Comparison of ENCODE assay signal across 29 mouse cellular contexts in the genomic region with DNA sequence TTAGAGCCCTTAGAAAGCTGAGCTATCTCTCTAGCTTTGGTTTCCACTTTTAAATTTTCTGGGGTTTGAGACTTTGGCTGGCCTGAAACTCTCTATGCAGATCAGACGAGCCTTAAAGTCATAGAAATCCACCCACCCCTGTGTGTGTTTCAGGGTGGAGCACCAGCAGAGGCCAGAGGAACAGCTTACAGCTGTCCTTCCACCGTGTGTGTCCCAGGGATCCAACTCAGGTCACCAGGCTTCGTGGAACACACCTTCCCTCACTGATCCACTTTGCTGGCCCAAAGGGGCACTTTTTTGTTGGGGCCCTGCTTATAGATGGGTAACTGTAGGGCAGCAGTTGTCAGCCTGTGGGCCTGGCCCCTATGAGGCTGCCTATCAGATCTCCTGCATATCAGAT. TPM values are rescaled to one million over a fixed set of nuclear protein-coding genes. Genes with fewer than 3 reads are reported as not detected.
A peak's percentile ranks its signal among the peaks of the same experiment; 100 is the strongest.
DNase-seq lines count a peak whose midpoint lies in the region; ATAC-seq and TF ChIP-seq lines count a peak whose summit lies in the region.
"Had no signal": no experiment of that assay in that cellular context is flagged by ENCODE, and none has a peak within 500 bp of the region (broad histone marks: within the 10 kb centered on the region; RNA-seq: fewer than 3 reads in every experiment).

No protein-coding gene starts in this region.

- no peak for DNase-seq in heart, adult 9 months (ENCODE audit: low spot score in 2 of 2)
- no peak for DNase-seq in forebrain, embryonic 10.5 days (ENCODE audit: extremely low spot score, low spot score)
- DNase-seq: adrenal gland, adult 2 months; cerebellum, adult 11 months; cerebellum, adult 9-10 months; embryo, embryonic 11 days; gastrocnemius, adult 2 months; gastrocnemius, postnatal 36 days; heart, adult 18-20 months; heart, postnatal 36 days; kidney, adult 11 months; kidney, postnatal 25 days; lung, embryonic 14.5 days; lung, postnatal 14 days had no signal

- peaks cover 11% of the 10 kb centered on the region; the same call in 1 of the 2 replicates for H3K36me3 ChIP-seq in heart, embryonic 13.5 days
- peaks cover 35% of the 10 kb centered on the region for H3K36me3 ChIP-seq in megakaryocyte, embryonic 14.5 days (replicated peaks; ENCODE audit: low read length)
- H3K36me3 ChIP-seq in E14TG2a.4 (ENCODE audit: insufficient read depth, low read length) = no peaks in the 10 kb centered on the region
- no peaks in the 10 kb centered on the region for H3K36me3 ChIP-seq in small intestine, adult 2 months (ENCODE audit: control insufficient read depth, insufficient read depth, low read length)
- 0 out of 2 replicates have a peak, but pooled peaks cover 5% of the 10 kb centered on the region for H3K36me3 ChIP-seq in forebrain, embryonic 10.5 days (replicated peaks)
- H3K36me3 ChIP-seq: forebrain, embryonic 15.5 days; neural tube, embryonic 13.5 days had no signal

- H3K4me1 ChIP-seq in heart, embryonic 13.5 days = peaks cover 17% of the 10 kb centered on the region
- H3K4me1 ChIP-seq in megakaryocyte, embryonic 14.5 days = peaks cover 86% of the 10 kb centered on the region
- peaks cover 31% of the 10 kb centered on the region for H3K4me1 ChIP-seq in E14TG2a.4 (replicated peaks; ENCODE audit: low read depth, low read length)
- H3K4me1 ChIP-seq in small intestine, adult 2 months (ENCODE audit: control insufficient read depth, insufficient read depth, insufficient read length, low read length) = peaks cover 3% of the 10 kb centered on the region; the same call in 1 of the 2 replicates
- peaks cover 23% of the 10 kb centered on the region for H3K4me1 ChIP-seq in forebrain, embryonic 10.5 days

- H3K4me2 ChIP-seq in heart, embryonic 13.5 days = no peak overlapping the region
- H3K4me2 ChIP-seq: embryonic facial prominence, embryonic 12.5 days; forebrain, embryonic 15.5 days; heart, embryonic 15.5 days; hindbrain, embryonic 13.5 days; lung, embryonic 14.5 days; midbrain, embryonic 11.5 days; neural tube, embryonic 13.5 days had no signal

- no peak for ATAC-seq in heart, embryonic 13.5 days (ENCODE audit: extremely low read depth, insufficient number of reproducible peaks, low FRiP score, low TSS enrichment)
- no peak for ATAC-seq in megakaryocyte, adult 5-6 weeks (ENCODE audit: poor library complexity, severe bottlenecking)
- ATAC-seq: activated CD4-positive, CD25-positive, alpha-beta regulatory T cell, adult 4 months; forebrain, embryonic 15.5 days; midbrain, embryonic 16.5 days had no signal

- no peak overlapping the region for H3K27ac ChIP-seq in heart, embryonic 13.5 days (replicated peaks)
- 0 out of 2 replicates have a peak overlapping the region, but pooled peaks have one; percentile 6 for H3K27ac ChIP-seq in small intestine, adult 2 months (ENCODE audit: insufficient read depth, low read depth, low read length)
- no peak overlapping the region for H3K27ac ChIP-seq in forebrain, embryonic 10.5 days
- H3K27ac ChIP-seq: embryonic facial prominence, embryonic 12.5 days; forebrain, embryonic 15.5 days; gastrocnemius, adult 2 months; heart, embryonic 15.5 days; hindbrain, embryonic 13.5 days; left cerebral cortex, adult 2 months; liver, embryonic 14.5 days; neural tube, embryonic 13.5 days had no signal

- H3K27me3 ChIP-seq in heart, embryonic 13.5 days (replicated peaks) = no peaks in the 10 kb centered on the region
- H3K27me3 ChIP-seq in megakaryocyte, embryonic 14.5 days (replicated peaks) = no peaks in the 10 kb centered on the region
- peaks cover 46% of the 10 kb centered on the region for H3K27me3 ChIP-seq in E14TG2a.4 (ENCODE audit: insufficient read depth, low read length)
- H3K27me3 ChIP-seq in small intestine, adult 2 months (ENCODE audit: control insufficient read depth, insufficient read depth, low read length) = no peaks in the 10 kb centered on the region
- H3K27me3 ChIP-seq in forebrain, embryonic 10.5 days (ENCODE audit: poor library complexity, severe bottlenecking) = no peaks in the 10 kb centered on the region
- H3K27me3 ChIP-seq: embryonic facial prominence, embryonic 12.5 days; forebrain, embryonic 15.5 days; heart, embryonic 15.5 days; hindbrain, embryonic 13.5 days; neural tube, embryonic 13.5 days had no signal

- H3K9me3 ChIP-seq in heart, embryonic 13.5 days = no peaks in the 10 kb centered on the region
- H3K9me3 ChIP-seq in megakaryocyte, embryonic 14.5 days = no peaks in the 10 kb centered on the region
- H3K9me3 ChIP-seq in E14TG2a.4 (ENCODE audit: low read length) = no peaks in the 10 kb centered on the region
- no peaks in the 10 kb centered on the region for H3K9me3 ChIP-seq in forebrain, embryonic 10.5 days
- H3K9me3 ChIP-seq: embryonic facial prominence, embryonic 12.5 days; forebrain, embryonic 15.5 days; heart, embryonic 15.5 days; hindbrain, embryonic 13.5 days; neural tube, embryonic 13.5 days had no signal

- WGBS in heart, embryonic 13.5 days = 48% methylated on average over 3 of the region's 3 CpGs
- 56% methylated on average over 3 of the region's 3 CpGs for WGBS in small intestine, adult 2 months
- WGBS in forebrain, embryonic 10.5 days = 68% methylated on average over 3 of the region's 3 CpGs

- TF ChIP-seq POLR2A in small intestine, adult 2 months (IDR thresholded peaks at IDR 0.05; ENCODE audit: low read depth, low read length) = no peak

- H3K9ac ChIP-seq in heart, embryonic 13.5 days = 0 out of 2 replicates have a peak overlapping the region, but pooled peaks have one; percentile 19
- H3K9ac ChIP-seq: embryonic facial prominence, embryonic 12.5 days; forebrain, embryonic 15.5 days; heart, embryonic 15.5 days; hindbrain, embryonic 13.5 days; liver, embryonic 14.5 days; lung, embryonic 14.5 days; neural tube, embryonic 13.5 days had no signal

- no peak overlapping the region for H3K4me3 ChIP-seq in heart, embryonic 13.5 days
- H3K4me3 ChIP-seq in megakaryocyte, embryonic 14.5 days (replicated peaks) = peak overlapping the region; percentile 51
- H3K4me3 ChIP-seq in E14TG2a.4 (replicated peaks; ENCODE audit: low read length) = 0 out of 2 replicates have a peak overlapping the region, but pooled peaks have one; percentile 14
- H3K4me3 ChIP-seq in small intestine, adult 2 months (ENCODE audit: low read depth, low read length) = no peak overlapping the region
- H3K4me3 ChIP-seq in forebrain, embryonic 10.5 days = no peak overlapping the region
- H3K4me3 ChIP-seq: embryonic facial prominence, embryonic 12.5 days; forebrain, embryonic 15.5 days; gastrocnemius, adult 2 months; heart, embryonic 15.5 days; hindbrain, embryonic 13.5 days; left cerebral cortex, adult 2 months; neural tube, embryonic 13.5 days had no signal

- no peak for TF ChIP-seq CTCF in E14TG2a.4 (conservative IDR thresholded peaks at IDR 0.05; ENCODE audit: low read length)
- TF ChIP-seq CTCF in small intestine, adult 2 months (IDR thresholded peaks at IDR 0.05; ENCODE audit: extremely low read depth, insufficient read length, insufficient replicate concordance, low read depth, low read length) = no peak

RNA-seq across cellular contexts. Expression of gene Man2a2, which starts 3.1 kb away (rescaled TPM):
- polyA plus RNA-seq in heart, embryonic 13.5 days (2015; fragmentation: Nextera tagmentation; extraction: Ambion mirVana) = 15.0 and 19.3 TPM in 2 replicates
- 36.1 and 38.2 TPM in 2 replicates for polyA plus RNA-seq in megakaryocyte, embryonic 14.5 days (2012; ENCODE audit: insufficient read depth, low replicate concordance)
- total RNA-seq in megakaryocyte, adult 5-6 weeks (2015) = 23.3 and 25.3 TPM in 2 replicates
- total RNA-seq in megakaryocyte, adult 5-6 weeks (2017) = 27.8 and 39.5 TPM in 2 replicates
- 16.8 and 30.2 TPM in 2 replicates for polyA plus RNA-seq in small intestine, adult 2 months (2012; rRNA removed)
- 17.0 and 17.8 TPM in 2 replicates for polyA plus RNA-seq in forebrain, embryonic 10.5 days (2016; fragmentation: Nextera tagmentation; extraction: Ambion mirVana)

RNA-seq across cellular contexts. Expression of gene Fes, which starts 13.5 kb away (rescaled TPM):
- 10.7 and 10.8 TPM in 2 replicates for polyA plus RNA-seq in heart, embryonic 13.5 days (2015; fragmentation: Nextera tagmentation; extraction: Ambion mirVana)
- 42.2 and 53.1 TPM in 2 replicates for polyA plus RNA-seq in megakaryocyte, embryonic 14.5 days (2012; ENCODE audit: insufficient read depth, low replicate concordance)
- total RNA-seq in megakaryocyte, adult 5-6 weeks (2015) = 260 and 265 TPM in 2 replicates
- total RNA-seq in megakaryocyte, adult 5-6 weeks (2017) = 252 and 267 TPM in 2 replicates
- 15.2 and 16.6 TPM in 2 replicates for polyA plus RNA-seq in small intestine, adult 2 months (2012; rRNA removed)
- polyA plus RNA-seq in forebrain, embryonic 10.5 days (2016; fragmentation: Nextera tagmentation; extraction: Ambion mirVana) = 7.2 and 9.2 TPM in 2 replicates

RNA-seq across cellular contexts. Expression of gene Furin, which starts 31.0 kb away (rescaled TPM):
- polyA plus RNA-seq in heart, embryonic 13.5 days (2015; fragmentation: Nextera tagmentation; extraction: Ambion mirVana) = 14.2 and 14.8 TPM in 2 replicates
- 72.7 and 125 TPM in 2 replicates for polyA plus RNA-seq in megakaryocyte, embryonic 14.5 days (2012; ENCODE audit: insufficient read depth, low replicate concordance)
- 28.0 and 34.1 TPM in 2 replicates for total RNA-seq in megakaryocyte, adult 5-6 weeks (2015)
- 13.8 and 21.3 TPM in 2 replicates for total RNA-seq in megakaryocyte, adult 5-6 weeks (2017)
- polyA plus RNA-seq in small intestine, adult 2 months (2012; rRNA removed) = 75.2 and 117 TPM in 2 replicates
- 3.3 and 3.9 TPM in 2 replicates for polyA plus RNA-seq in forebrain, embryonic 10.5 days (2016; fragmentation: Nextera tagmentation; extraction: Ambion mirVana)

RNA-seq across cellular contexts. Expression of gene Hddc3, which starts 31.4 kb away (rescaled TPM):
- polyA plus RNA-seq in heart, embryonic 13.5 days (2015; fragmentation: Nextera tagmentation; extraction: Ambion mirVana) = 14.5 and 16.5 TPM in 2 replicates
- 17.4 and 104 TPM in 2 replicates for polyA plus RNA-seq in megakaryocyte, embryonic 14.5 days (2012; ENCODE audit: insufficient read depth, low replicate concordance)
- 6.7 and 8.5 TPM in 2 replicates for total RNA-seq in megakaryocyte, adult 5-6 weeks (2015)
- 6.1 and 11.1 TPM in 2 replicates for total RNA-seq in megakaryocyte, adult 5-6 weeks (2017)
- 5.2 and 7.2 TPM in 2 replicates for polyA plus RNA-seq in small intestine, adult 2 months (2012; rRNA removed)
- 25.2 and 27.9 TPM in 2 replicates for polyA plus RNA-seq in forebrain, embryonic 10.5 days (2016; fragmentation: Nextera tagmentation; extraction: Ambion mirVana)

RNA-seq across cellular contexts. Expression of gene Unc45a, which starts 33.5 kb away (rescaled TPM):
- 18.2 and 20.1 TPM in 2 replicates for polyA plus RNA-seq in heart, embryonic 13.5 days (2015; fragmentation: Nextera tagmentation; extraction: Ambion mirVana)
- polyA plus RNA-seq in megakaryocyte, embryonic 14.5 days (2012; ENCODE audit: insufficient read depth, low replicate concordance) = 37.4 and 78.5 TPM in 2 replicates
- 4.1 and 4.7 TPM in 2 replicates for total RNA-seq in megakaryocyte, adult 5-6 weeks (2015)
- 7.2 and 13.0 TPM in 2 replicates for total RNA-seq in megakaryocyte, adult 5-6 weeks (2017)
- 37.1 and 66.6 TPM in 2 replicates for polyA plus RNA-seq in small intestine, adult 2 months (2012; rRNA removed)
- 42.0 and 44.0 TPM in 2 replicates for polyA plus RNA-seq in forebrain, embryonic 10.5 days (2016; fragmentation: Nextera tagmentation; extraction: Ambion mirVana)

Comparison
In these comparisons a context has a peak if more than half of its experiments do, and no peak if none do; other contexts are left out.
1. H3K4me3 ChIP-seq: peak in megakaryocyte, embryonic 14.5 days (single experiment) and E14TG2a.4 (single experiment); none in heart, embryonic 13.5 days (single experiment), small intestine, adult 2 months (single experiment) and forebrain, embryonic 10.5 days (single experiment).